Mouse (Mus musculus) cortical plate, adult 2 months (tissue): ENCODE data around the gene Nek2. TPM values are rescaled to one million over a fixed set of nuclear protein-coding genes. Genes with fewer than 3 reads are reported as not detected.

Source experiments
- H3K27ac ChIP-seq: fragments of 200-500 bp; 2 replicates; pipeline ENCODE4 v1.5.1; 2012; ENCODE audit warnings: low read length, control low read depth, inconsistent platforms; ENCODE audit not compliant: insufficient read depth
- H3K4me1 ChIP-seq: fragments of 200-500 bp; 2 replicates; pipeline ENCODE4 v1.6.1; 2011; ENCODE audit warnings: low read length; ENCODE audit not compliant: control insufficient read depth, insufficient read depth
- H3K4me3 ChIP-seq: fragments of 200-500 bp; 2 replicates; pipeline ENCODE4 v1.5.1; 2011; ENCODE audit warnings: mild to moderate bottlenecking, low read length, control low read depth; ENCODE audit not compliant: insufficient read depth
- CTCF ChIP-seq: fragments of 200-500 bp; IDR thresholded peaks from 2 replicates; pipeline ENCODE4 v1.5.1; 2011; ENCODE audit warnings: mild to moderate bottlenecking, control low read depth, low read length; ENCODE audit not compliant: insufficient read depth; ENCODE audit errors: extremely low read depth
- POLR2A ChIP-seq: fragments of 200-500 bp; IDR thresholded peaks from 2 replicates; pipeline ENCODE4 v1.6.1; 2011; ENCODE audit warnings: mild to moderate bottlenecking, low read length, control low read depth; ENCODE audit not compliant: insufficient read depth; ENCODE audit errors: extremely low read depth
- polyA plus RNA-seq: library from polyadenylated mRNA; depleted of rRNA; stranded (reverse); fragments of >200 nt; gene quantifications from 2 replicates; pipeline ENCODE4 v1.2.3, GENCODE M21; 2012; rRNA removed

Gene Nek2
- polyA plus RNA-seq, 1 experiment: 1.2 TPM

- no peak overlapping the region for H3K27ac ChIP-seq
- no peak overlapping the region for H3K4me3 ChIP-seq
- no peaks in the 10 kb centered on the region for H3K4me1 ChIP-seq
- TF ChIP-seq POLR2A: no peak
- no peak for TF ChIP-seq CTCF
Measured at GRCm38 (mm10) chr1:191877681-191878080, 56.4 kb downstream of the Nek2 start.

GRCm38 (mm10) chr1:191878518-191878921 lies 57.3 kb downstream of the Nek2 start:
- H3K27ac ChIP-seq: no peak overlapping the region
- no peaks in the 10 kb centered on the region for H3K4me1 ChIP-seq
- H3K4me3 ChIP-seq: no peak overlapping the region
- TF ChIP-seq CTCF (no peak), POLR2A (no peak)

GRCm38 (mm10) chr1:191880247-191880646 lies 59.0 kb downstream of the Nek2 start:
- H3K4me3 ChIP-seq: no peak overlapping the region
- TF ChIP-seq POLR2A (no peak), CTCF (no peak)
- no peak overlapping the region for H3K27ac ChIP-seq
- no peaks in the 10 kb centered on the region for H3K4me1 ChIP-seq

GRCm38 (mm10) chr1:191880921-191881609 lies 59.8 kb downstream of the Nek2 start:
- no peak overlapping the region for H3K27ac ChIP-seq
- H3K4me1 ChIP-seq: no peaks in the 10 kb centered on the region
- no peak overlapping the region for H3K4me3 ChIP-seq
- no peak for TF ChIP-seq CTCF
- TF ChIP-seq POLR2A: no peak

- H3K27ac ChIP-seq: no peak overlapping the region
Measured at GRCm38 (mm10) chr1:191881663-191882062, 60.4 kb downstream of the Nek2 start.

More at GRCm38 (mm10) chr1:191881663-191882062, 60.4 kb downstream of the Nek2 start:
- no peak overlapping the region for H3K4me3 ChIP-seq
- TF ChIP-seq POLR2A (no peak), CTCF (no peak)
- no peaks in the 10 kb centered on the region for H3K4me1 ChIP-seq

Other genes starting within 250 kb of the Nek2 start
- 5.1 and 5.3 TPM in 2 replicates for gene Dtl, start 245.9 kb upstream of the Nek2 start, polyA plus RNA-seq
- gene Ints7, start 245.8 kb upstream of the Nek2 start, polyA plus RNA-seq: 47.3 and 50.6 TPM in 2 replicates
- gene Lpgat1, start 103.6 kb upstream of the Nek2 start, polyA plus RNA-seq: 74.0 and 74.2 TPM in 2 replicates
- gene Slc30a1, start 85.3 kb downstream of the Nek2 start, polyA plus RNA-seq: 18.5 and 18.6 TPM in 2 replicates
- gene Rd3, start 155.9 kb downstream of the Nek2 start, polyA plus RNA-seq: 0.23 and 0.52 TPM in 2 replicates